Mouse (Mus musculus): ENCODE data around the gene Zmym1. TPM values are rescaled to one million over a fixed set of nuclear protein-coding genes. Genes with fewer than 3 reads are reported as not detected.

Zmym1 gene
- 3.5 and 6.2 TPM in 2 replicates for total RNA-seq (2023)

DNA sequence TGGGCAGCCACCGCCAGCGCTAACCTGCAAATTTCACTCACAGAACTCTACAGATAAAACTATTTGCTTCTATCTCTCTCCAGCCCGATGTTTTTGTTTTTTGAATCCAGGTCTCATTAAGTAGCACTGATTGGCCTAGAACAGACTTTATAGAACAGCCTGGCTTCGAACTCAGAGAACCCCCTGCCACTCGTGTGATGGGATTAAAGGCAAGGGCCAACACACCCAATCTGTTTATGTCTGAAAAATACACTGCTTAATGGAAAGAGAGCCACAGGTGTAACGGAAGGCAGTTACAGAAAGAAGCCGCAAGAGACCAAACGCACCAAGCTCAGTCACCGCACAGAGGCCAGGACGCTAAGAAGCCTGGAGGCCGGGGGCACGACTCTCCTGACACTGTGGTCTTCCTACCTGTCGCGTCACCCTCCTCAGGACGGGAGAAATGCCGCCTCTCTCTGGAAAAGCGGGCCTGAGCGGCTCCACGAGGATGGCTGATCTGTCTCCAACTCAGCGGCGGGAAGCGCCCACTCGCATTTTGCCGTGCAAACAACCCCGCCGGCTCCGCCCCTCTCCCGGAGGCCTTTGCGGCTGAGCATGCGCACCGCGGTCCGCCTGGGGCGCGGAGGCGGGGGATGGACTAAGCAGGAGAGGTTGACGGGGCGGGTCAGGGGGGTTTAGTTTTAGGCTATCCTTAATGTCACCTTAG is at the start of gene Zmym1:
Gene Zmym1, minus strand, starts transcription at position 568 of the 706 bp plus-strand sequence.

DNA sequence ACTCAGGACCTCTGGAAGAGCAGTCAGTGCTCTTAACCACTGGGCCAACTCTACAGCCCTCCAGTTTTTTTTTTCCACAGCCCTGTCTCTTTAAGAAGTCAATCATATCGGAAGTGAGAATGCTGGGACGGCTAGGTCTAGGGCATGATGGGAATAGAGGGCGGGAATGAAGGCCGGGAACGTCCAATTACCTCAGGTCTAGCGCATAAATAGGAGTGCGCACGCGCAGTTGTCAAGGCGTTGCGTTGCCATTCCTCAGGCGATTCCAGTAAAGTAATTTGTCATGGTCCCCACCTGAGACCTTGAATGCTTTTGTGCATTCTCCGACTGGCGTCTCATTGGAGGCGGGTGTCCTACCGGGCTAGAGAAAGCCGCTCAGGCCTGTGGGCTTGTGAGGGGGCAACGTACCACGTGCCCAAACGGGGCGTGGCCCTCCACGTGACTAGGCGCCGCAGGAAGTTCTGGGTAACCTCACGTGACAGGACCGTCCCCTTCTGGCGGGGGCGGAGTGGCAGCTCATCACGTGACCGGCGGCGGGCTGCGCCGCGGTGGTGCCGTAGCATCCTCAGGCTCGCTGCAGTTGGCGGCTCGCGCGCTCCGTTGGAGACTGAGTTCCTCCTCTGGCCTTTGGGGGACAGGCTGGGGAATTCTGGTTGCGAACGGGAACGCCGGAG is 16.1 kb upstream of the Zmym1 start, which contains the start of gene Zmym6:
Gene Zmym6, plus strand, starts transcription at position 509 of the 674 bp plus-strand sequence.

GRCm38 (mm10) chr4:127021151-127021945 is 39.6 kb downstream of the Zmym1 start, which contains the start of gene Sfpq:
Gene Sfpq (plus strand): TSS chr4:127021324.

Other genes with a start within 250 kb of the Zmym1 start
- 6.8 and 16.2 TPM in 2 replicates for gene Zmym4, start 93.0 kb downstream of the Zmym1 start, total RNA-seq (2023)
- gene Sfpq, start 39.8 kb downstream of the Zmym1 start, total RNA-seq (2023), result 494 and 622 TPM in 2 replicates
- 4.7 and 5.2 TPM in 2 replicates for gene Zmym6, start 16.2 kb upstream of the Zmym1 start, total RNA-seq (2023)
- 4.8 and 5.6 TPM in 2 replicates for gene Tmem35b, start 62.5 kb upstream of the Zmym1 start, total RNA-seq (2023)
- gene Dlgap3, start 108.1 kb upstream of the Zmym1 start, total RNA-seq (2023), result not detected in 2 replicates
- 20.0 and 22.5 TPM in 2 replicates for gene Smim12, start 182.6 kb upstream of the Zmym1 start, total RNA-seq (2023)

Data from neutrophil, adult 65 days (primary cell).